Mouse (Mus musculus) C3H10T1/2 (cell line): ENCODE data around the gene Naip6. TPM values are rescaled to one million over a fixed set of nuclear protein-coding genes. Genes with fewer than 3 reads are reported as not detected.

Experiments
- polyA plus RNA-seq, 2 experiments: library from polyadenylated mRNA; unstranded; fragments of >200 nt; fragmentation: generic; extraction: Trizol; gene quantifications; one replicate each; pipeline ENCODE4 v1.2.1; 2012; ENCODE audit warnings: missing spikeins in 2 of 2

Gene Naip6
- under 1 TPM; 0.01 to 0.24 TPM for polyA plus RNA-seq

DNA sequence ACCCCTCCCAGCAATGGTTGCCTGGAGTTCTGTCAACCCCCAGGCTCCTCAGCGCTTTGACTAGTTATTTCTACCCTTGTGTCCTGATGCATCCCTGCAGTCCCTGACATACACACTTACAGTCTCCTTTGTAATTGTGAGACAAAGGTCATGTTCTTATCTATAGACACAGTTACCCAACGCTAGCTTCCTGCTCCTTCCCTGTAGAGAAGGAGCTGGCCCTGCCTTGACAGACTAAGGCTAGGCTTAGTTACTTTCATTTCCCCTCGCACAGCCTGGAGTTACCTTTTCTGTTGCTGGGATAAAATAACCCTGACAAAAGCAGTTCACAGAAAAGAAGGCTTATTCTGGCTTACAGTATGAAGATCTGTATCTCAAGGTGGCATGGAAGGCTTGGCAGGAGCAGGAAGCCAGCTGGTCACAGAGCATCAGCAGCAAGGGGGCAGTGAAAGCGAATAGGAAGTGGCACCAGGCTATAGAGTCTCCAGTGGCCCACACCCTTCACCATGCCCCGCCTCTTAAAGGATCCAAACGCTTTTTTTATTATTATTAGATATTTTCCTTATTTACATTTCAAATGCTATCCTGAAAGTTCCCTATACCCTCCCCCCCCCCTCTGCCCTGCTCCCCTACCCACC is at the start of gene Naip6:
Gene Naip6, minus strand, starts transcription at position 419 of the 638 bp plus-strand sequence.

GRCm38 (mm10) chr13:100246223-100246622 is 71.3 kb downstream of the Naip6 start, which contains the start of gene Naip5:
Naip5 (minus strand) TSS chr13:100246323.

Other genes with a start within 250 kb of the Naip6 start
- gene Bdp1, start 213.6 kb downstream of the Naip6 start, polyA plus RNA-seq = 1 to 10 TPM in 1 of 2 experiments, under 1 TPM in 1; 0.29 to 1.9 TPM
- 10 to 100 TPM; 11.5 to 56.4 TPM for gene Serf1, start 209.7 kb downstream of the Naip6 start, polyA plus RNA-seq
- 10 to 100 TPM; 47.3 to 47.5 TPM for gene Smn1, start 192.8 kb downstream of the Naip6 start, polyA plus RNA-seq
- under 1 TPM; 0.04 to 0.77 TPM for gene Naip2, start 115.6 kb downstream of the Naip6 start, polyA plus RNA-seq
- under 1 TPM in 1 of 2 experiments, not detected in 1; 0.14 TPM for gene Naip5, start 71.4 kb downstream of the Naip6 start, polyA plus RNA-seq
- gene Naip1, start 135.2 kb upstream of the Naip6 start, polyA plus RNA-seq = under 1 TPM in 1 of 2 experiments, not detected in 1; 0.02 TPM
- gene Gtf2h2, start 174.9 kb upstream of the Naip6 start, polyA plus RNA-seq = 10 to 100 TPM in 1 of 2 experiments, 1 to 10 TPM in 1; 1.3 to 12.3 TPM
- gene Ocln, start 235.0 kb upstream of the Naip6 start, polyA plus RNA-seq = not detected